Mouse (Mus musculus): ENCODE data around the gene Rarres2. TPM values are rescaled to one million over a fixed set of nuclear protein-coding genes. Genes with fewer than 3 reads are reported as not detected.
"Not testable (repeated sequence)": the region's sequence is repeated elsewhere in the genome, so short reads cannot be mapped to it uniquely, and the experiment has no call there.

The Rarres2 gene
- total RNA-seq, 2 experiments from 2014 or later, result 15.5 to 19.0 TPM

DNA sequence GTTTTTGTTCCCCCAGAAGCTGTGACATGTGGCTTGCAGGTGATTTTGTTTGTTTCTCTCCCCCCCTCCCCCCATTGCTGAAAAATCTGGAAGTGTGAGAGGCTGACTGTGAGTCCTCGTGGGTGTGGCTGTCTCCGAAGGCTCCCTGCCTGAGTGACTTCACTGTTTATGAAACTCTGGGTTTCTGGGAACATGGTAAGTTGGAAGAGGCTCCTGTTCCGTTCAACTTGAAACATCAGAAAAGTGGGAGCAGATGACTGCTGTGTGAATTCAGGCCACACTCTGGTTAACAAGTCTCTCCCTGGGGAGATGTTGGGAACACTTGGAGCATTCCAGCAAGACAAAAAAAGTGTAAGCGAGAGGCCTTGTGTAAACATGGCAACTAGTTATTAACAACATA lies 25.7 kb downstream of the Rarres2 start:
- intact Hi-C loops (cut with DNase I), result no loop called here

DNA sequence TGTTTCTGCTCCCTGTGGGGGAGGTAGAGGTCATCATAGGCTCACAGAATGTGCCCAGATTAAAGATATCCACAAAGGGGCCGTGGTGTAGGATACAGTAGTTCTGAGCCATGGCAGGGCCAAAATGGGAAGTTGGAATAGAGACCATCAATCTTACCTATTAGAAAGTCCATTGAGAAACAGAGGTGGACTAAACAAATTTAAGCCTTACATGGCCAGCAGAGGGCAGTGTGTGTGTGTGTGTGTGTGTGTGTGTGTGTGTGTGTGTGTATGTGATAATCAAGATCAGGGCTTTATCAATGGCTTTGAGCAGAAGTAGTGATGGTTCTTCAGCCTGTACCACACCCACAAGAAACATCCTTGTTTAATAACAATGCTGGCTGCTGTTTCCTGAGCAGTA lies 26.3 kb downstream of the Rarres2 start:
- no peak for DNase-seq
- intact Hi-C loops (cut with DNase I), result no loop called here

More for the DNA sequence above, 25.7 kb downstream of the Rarres2 start:
- DNase-seq, result no peak

DNA sequence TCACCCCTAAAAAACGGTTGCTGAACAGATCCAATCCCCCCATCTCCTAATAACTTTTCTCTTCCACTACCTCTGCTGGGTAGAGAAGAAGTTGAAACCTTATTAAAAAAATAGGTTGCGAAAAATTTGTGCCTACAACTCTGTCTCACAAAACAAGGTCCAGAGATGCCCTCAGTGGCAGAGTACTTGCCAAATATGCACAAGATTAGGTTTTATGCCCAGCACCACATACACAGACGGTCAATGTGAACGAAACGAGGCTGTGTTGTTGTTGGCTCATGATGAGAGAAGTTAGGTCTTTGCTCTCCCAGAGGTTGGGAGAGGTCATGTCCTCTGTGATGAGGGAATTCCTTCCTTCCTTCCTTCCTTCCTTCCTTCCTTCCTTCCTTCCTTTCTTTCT lies 27.3 kb downstream of the Rarres2 start:
- intact Hi-C loops (cut with DNase I), result no loop called here
- no peak for DNase-seq

DNA sequence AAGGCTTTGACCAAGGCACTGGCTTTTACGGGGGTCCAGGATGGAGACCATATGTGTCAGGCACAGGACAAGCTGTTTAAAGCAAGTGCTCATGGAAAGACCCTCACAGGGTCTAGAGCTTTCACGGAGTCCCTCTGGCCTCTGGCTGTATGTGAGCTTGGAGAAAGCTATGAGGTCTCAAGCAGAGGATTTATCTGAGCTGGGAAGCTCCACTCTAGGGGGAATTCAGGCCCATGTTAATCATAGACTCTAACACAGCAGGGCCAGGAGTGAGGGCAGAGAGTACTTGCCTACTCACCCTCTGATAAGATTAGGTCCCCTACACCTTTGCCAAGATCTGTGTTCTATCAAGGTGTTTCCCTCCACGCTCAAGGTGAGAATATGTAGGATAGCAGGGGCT lies 30.0 kb downstream of the Rarres2 start:
- intact Hi-C loops (cut with DNase I), result no loop called here
- no peak for DNase-seq

DNA sequence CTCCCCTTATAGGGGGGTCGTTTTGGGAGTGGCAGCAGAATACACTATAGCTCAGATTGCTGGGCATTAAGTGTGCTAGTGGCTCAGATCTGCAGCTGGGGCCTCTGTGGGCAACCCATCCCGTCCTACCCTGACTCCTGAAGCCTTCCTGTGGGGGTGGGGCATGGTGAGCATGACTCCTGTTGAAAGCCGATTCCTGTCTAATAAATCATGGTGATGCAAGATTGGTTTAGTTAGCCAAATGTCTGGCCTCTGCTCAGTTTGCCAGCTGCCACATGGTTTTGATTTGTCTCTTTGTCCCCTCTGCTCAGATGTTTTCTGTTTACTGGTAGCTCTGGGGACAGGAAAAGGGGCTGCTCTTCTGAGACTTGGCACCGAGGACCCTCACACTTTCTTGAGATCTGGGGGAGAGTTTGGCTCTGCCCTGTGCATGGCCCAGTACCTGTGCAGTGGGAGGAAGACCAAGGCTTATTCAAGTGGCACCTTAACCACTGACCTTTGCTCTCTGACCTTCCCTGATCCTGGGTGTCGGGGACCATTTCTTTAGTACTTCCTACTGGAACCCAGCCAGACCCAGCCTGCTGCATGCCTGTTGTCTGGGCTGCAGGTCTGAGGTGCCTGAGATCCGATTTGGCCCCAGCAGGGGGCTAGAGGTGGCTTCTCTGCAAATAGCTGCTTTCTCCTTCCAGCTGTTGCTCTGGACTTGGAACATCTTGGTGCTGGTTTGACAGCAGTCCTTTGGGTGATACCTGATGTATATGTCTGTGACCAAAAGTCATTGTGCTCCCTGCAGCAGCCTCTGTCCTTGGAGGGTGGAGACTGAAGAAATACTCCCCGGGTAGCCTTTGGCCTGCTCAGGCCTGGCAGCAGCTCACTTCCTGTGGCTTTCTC lies 30.8 kb downstream of the Rarres2 start:
- DNase-seq, result peak in 1 of 2 experiments; percentile 72
- intact Hi-C loops (cut with DNase I), result no loop called here

DNA sequence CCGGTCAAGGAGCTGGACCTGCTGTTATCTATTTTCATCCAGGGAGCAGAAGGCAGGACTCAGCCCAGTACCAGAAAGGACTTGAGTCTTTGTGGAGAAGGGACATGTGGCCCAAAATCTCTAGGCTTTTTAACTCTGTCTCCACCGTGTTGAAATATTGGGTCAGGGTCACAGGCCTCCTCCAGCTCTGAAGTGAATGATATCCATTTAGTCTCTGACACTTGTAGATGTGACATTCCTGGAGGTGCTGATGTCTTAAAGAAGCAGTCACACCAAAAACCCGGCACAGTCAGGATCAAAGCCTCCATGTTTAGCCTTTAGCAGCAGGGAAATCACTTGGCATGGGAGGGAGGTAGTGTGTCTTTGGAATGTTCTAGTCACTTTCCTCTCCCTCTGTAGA lies 31.9 kb downstream of the Rarres2 start:
- intact Hi-C loops (cut with DNase I), result no loop called here
- DNase-seq, result no peak

DNA sequence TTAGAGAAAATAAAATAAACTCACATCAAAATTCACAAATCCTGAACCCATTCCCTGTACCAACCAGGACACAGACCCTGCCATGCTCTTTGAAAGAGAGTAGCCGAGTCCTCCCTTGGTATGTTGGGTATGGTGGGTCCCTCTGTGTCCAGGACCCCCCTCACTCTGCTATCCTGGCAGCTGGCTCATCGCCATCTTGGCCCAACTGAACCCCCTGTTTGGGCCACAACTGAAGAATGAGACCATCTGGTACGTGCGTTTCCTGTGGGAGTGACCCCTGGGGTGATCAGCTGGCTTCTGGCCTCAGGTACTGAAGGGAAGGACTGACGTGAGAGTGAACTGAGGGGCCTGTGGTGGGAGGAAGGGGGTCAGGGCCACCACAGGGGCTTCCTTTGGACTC lies 32.7 kb downstream of the Rarres2 start:
- DNase-seq, result no peak
- intact Hi-C loops (cut with DNase I), result loop anchor here (5.0 kb wide), 1 partner anchor 363 kb away; no protein-coding TSS in a partner anchor

DNA sequence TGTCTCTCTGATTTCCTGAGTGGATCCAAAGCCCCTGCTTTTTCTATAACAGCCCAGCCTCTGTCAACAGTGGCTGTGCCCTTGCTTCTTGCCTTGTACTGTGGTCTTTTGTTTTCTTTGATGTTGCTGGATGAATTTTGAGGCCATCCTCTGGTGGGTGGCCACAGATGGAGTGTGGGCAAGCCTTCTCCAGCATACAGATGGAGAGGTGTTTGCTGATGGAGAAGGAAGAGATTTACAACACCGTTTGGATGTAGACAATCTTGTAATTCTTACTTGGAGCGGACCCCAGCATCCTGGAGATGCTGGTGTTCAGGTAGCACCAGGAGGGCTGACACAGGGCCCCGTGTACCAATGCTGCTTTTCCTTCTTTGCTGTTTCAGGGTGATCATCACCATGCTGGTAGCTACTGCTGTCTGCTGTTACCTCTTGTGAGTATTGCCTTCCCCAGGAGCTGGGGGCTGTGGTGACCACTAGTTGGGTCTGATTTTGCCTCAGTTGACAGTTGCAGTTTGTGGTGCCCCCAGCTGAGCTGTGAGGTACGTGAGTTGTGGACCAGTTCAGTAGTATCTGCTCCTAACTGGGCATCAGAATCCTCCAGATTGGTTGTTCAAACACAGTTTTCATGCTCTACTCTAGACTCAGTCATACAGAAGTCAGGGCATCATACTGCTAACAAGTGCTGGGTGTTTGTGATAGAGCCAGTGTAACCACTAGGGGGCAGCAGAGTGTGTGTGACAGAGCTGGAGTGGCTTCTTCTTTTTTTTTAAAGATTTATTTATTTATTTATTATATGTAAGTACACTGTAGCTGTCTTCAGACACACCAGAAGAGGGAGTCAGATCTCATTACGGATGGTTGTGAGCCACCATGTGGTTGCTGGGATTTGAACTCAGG lies 33.5 kb downstream of the Rarres2 start:
- peak in 1 of 2 experiments; percentile 72 for DNase-seq
- intact Hi-C loops (cut with DNase I), result loop anchor here (1.0 to 5.0 kb wide), 2 partner anchors 104 to 362 kb away; no protein-coding TSS in a partner anchor

DNA sequence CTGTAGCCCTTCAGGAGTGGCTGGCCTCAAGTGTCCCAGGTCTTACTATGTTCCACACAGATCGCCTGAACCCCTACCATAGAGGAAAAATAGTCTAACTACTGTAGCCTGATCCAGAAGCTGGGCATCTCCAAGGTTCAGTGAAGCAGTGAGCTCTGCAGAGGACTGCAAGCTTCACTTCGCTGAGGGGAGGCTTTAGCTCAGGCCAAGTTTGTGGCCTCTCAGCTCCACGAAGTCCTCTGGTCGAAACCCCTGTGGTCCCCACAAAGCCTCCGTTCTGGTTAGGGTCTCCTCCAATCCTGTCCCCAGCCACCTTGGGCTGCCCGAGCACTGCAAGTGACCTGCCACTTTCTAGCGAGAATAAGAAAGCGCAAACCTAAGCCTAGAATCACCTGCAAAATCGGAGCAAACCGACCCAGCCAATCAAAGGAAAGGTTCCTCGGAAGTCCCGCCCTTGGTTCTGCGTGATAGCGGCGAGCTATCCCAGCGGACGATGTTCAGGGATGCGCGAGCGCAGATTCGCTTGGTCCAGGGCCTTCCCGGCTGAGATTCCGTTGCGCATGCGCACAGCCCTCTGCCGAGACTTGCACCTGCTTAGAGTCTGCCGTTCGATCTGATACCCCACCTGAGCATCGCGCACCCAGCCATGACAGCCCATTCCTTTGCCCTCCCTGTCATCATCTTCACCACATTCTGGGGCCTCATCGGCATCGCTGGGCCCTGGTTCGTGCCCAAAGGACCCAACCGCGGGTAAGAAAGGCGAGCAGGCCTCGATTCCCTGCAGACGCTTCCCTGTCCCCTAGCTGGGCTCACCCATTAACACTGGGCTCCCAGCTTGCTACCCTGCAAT lies 35.3 kb downstream of the Rarres2 start, which contains the start of gene Atp6v0e2:
Gene Atp6v0e2 (plus strand): TSS at position 511 of the 850 bp plus-strand sequence.
- DNase-seq, result peak; percentile 73 to 79
- intact Hi-C loops (cut with DNase I), result loop anchor here (5.0 kb wide), 1 partner anchor 360 kb away; no protein-coding TSS in a partner anchor

DNA sequence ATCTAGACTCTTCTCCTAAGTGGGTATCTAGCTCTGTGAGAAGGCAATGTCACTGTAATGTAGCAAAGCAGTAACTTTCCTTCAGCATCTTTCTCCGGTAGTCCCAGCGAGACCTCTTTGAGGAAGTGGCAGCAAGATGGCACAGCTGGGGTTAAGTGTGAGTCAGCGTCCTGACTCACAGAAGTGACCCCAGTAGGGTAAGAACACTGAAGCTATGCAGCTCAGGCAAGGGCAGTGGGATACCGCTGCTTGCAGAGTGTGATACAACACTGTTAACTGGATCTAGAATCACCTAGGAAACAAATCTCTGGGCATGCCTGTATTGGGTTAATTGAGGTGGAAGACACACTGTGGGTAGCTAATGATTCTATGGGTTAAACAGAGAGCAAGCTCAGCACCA lies 36.5 kb downstream of the Rarres2 start:
- intact Hi-C loops (cut with DNase I), result loop anchor here (5.0 kb wide), 1 partner anchor 359 kb away; no protein-coding TSS in a partner anchor
- no peak for DNase-seq

DNA sequence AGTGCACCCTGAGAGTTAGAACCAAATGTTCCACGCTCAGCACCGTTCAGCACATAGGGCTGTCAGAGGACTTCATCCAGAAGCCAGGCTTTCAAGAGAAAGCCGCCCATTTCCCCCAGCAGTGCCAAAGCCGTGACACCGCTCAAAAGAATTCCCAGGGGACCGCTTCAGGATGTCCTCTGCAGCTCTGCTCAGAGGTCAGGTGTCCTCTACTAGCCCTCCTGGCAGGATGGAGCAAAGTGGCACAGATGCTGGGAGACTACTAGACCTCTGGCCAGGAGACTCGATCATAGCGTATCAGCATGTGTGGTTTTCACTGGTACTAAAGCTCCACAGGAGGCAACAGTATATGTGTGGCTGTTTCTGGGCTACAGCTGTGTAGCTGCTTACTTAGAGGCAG lies 37.7 kb downstream of the Rarres2 start:
- DNase-seq, result no peak
- intact Hi-C loops (cut with DNase I), result loop anchor here (5.0 kb wide), 2 partner anchors 38 to 358 kb away; no protein-coding TSS in a partner anchor

DNA sequence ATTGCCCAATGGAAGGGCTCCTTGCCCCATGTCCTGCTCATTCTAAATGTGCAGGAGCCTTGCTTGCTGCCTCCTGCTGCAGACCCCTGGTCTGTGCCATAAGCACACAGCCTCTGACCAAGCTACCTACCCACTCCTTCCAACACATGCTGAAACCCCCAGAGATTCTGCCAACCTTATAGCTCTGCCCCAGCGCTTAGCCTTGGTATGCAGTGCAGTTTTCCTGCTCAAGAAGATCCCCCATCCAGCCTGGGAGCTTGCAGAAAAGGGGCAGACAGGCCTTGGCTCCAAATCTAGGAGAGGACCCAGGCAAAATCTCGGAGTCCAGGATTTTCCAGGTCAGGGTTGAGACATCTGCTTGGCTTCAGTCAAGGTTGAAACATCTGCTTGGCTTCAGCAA lies 39.1 kb downstream of the Rarres2 start:
- intact Hi-C loops (cut with DNase I), result loop anchor here (5.0 kb wide), 1 partner anchor 36 kb away; no protein-coding TSS in a partner anchor
- DNase-seq, result no peak

DNA sequence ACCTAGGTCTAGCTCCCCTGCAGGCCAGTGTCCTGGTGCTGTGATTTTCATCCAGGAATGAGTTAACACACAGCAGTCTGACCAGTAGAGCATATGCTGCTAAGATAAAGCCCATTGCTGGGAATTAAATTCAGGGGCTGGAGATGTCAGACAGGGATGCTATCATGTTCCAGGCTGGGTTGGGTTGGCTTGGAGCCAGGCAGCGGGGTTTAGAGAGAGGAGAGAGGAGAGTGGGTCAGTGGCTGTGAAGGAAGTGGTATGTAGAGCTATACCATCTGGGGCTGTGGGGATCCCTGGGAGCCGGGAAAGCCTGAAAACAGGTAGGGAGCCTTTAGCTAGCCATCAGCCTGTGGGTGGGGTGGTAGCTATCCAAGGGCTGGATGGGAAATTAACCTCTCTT lies 41.7 kb downstream of the Rarres2 start:
- DNase-seq, result no peak
- intact Hi-C loops (cut with DNase I), result loop anchor here (5.0 kb wide), 1 partner anchor 34 kb away; no protein-coding TSS in a partner anchor

DNA sequence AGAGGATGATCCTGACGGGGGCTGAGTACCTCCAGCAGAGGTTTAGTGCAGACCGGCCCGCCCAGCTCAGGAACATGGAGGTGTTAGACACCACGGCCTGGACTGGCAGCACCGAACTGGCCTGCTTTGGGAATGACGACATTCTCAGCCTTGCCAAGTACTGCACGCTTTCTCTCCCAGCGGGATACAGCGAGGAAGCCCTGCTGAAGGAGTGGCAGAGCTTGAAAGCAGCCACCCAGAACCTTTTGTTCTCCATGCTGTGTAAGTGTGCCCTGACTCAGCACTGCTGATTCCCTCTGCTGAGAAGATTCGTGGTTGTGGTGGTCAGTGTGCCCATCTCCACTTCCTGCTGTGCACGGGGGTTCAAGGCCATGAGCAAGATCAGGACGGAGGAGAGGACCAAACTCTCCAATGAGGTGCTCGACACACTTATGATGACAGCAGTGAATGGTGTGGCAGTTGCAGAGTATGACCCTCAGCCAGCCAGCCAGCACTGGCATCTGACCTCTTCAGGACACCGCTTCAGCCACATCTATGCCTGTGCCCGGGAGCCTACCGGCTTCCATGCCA lies 42.6 kb downstream of the Rarres2 start:
- DNase-seq, result no peak
- intact Hi-C loops (cut with DNase I), result loop anchor here (5.0 kb wide), 1 partner anchor 33 kb away; no protein-coding TSS in a partner anchor

DNA sequence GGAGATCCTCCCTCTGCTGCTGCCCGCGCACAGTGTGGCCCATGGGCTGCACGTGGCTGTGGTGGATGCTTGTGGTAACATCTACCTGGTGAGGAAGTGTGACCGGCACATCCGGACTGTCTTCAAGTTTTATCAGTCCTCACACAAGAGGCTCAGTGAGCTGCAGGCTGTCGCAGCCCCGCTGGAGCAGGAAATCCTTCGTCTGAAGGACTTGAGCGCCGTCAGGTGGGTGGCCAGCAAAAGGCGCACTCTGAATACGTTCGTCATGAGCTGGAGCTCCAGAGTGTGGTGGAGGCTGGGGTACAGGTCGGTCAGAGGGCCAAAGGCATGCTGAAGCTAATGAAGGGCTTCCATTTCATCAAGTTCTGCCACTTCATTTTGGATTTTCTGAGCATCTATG lies 43.3 kb downstream of the Rarres2 start:
- DNase-seq, result no peak

DNA sequence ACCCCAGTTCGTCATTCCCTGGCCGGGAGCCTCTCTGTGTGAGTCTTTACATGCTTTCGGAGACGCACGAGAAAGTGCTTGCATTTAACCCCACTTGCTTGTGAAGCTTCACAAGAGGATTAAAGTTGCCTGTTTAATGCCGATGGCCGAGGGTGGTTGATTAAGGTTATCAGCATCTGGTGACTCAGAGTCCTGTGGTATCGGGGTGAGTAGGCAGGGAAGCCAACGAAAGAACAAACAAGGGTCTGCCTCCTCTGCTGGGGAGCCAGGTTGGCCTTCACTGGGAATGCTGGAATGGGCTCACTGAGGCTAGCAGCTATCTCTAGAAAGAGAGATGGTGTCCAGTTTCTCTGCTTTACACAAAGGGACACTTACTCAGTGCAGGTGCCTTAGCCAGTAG lies 44.7 kb downstream of the Rarres2 start:
- no peak for DNase-seq
- intact Hi-C loops (cut with DNase I), result no loop called here

More for the DNA sequence above, 43.3 kb downstream of the Rarres2 start:
- intact Hi-C loops (cut with DNase I), result no loop called here

DNA sequence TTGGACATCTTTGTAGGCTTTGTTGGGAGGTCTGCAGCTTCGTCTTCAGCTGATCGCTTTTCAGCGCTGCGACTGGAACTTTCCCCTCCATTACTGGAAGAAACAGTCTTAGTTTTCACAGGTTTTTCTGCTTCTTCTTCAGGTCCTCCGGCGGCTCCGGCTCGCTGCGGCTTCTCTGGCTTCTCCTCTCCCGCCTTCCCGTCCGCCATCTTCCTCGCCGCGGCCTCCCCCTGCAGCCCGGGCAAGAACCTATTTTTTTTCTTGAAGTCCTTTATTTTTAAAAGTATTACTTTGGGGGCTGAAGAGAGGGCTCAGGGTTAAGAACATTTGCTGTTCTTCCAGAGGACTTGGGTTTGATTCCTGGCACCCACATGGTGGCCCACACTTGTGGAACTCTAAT lies 47.7 kb downstream of the Rarres2 start:
- intact Hi-C loops (cut with DNase I); DNase-seq: not testable (repeated sequence)
